Mouse (Mus musculus) thymus, postnatal 4 days (tissue): ENCODE data around the gene Gabbr1.

Experiments used
- DNase-seq: peaks from one replicate; pipeline ENCODE4 v3.0.0; 2021

Gabbr1 gene

DNA sequence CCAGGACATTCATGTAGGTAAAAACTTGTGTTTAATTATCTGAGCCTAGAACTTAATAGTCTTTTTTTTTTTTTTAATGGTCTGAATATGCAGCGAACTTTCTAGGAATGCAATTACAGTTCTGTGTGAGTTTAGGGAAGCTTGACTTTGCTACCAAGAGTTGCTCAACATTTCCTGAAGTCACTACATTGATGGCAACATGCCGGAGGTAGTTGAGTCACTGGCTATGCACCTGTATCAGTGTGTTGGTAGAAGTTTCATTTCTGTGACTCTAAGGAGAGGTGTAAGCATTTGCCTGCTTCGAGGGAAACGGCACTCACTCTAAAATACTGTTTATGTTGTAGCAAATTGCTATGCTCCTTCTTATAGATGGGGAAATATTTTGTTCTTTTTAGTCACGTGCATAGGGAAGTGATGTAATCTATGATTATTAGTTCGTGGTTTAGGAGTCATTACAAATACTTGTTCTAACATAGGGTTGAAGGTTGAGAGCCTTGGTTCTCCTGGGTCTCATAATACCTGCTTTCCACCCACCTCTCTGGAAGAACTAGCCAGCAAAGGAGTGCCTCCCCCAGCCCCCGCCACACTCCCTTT lies 1.0 kb upstream of the Gabbr1 start:
- DNase-seq = no peak

GRCm38 (mm10) chr17:37046312-37047112 lies 746 bp downstream of the Gabbr1 start:
- peak; percentile 74 for DNase-seq

- DNase-seq = peak; percentile 19
Observed at GRCm38 (mm10) chr17:37047332-37047976, 1.7 kb downstream of the Gabbr1 start.

GRCm38 (mm10) chr17:37047981-37048380 lies 2.2 kb downstream of the Gabbr1 start:
- no peak for DNase-seq

DNA sequence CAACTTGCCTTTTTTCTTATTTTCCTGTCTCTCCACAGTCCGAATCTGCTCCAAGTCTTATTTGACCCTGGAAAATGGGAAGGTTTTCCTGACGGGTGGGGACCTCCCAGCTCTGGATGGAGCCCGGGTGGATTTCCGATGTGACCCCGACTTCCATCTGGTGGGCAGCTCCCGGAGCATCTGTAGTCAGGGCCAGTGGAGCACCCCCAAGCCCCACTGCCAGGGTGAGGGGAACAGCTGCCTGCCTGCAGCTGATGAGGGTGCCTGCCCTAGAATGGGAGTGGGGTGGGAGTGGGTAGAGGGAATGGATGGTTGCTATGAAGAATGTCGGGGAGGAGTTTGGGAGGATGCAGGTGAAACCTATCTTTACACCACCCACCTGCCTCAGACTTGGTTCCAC lies 2.6 kb downstream of the Gabbr1 start:
- peak; percentile 16 for DNase-seq

DNA sequence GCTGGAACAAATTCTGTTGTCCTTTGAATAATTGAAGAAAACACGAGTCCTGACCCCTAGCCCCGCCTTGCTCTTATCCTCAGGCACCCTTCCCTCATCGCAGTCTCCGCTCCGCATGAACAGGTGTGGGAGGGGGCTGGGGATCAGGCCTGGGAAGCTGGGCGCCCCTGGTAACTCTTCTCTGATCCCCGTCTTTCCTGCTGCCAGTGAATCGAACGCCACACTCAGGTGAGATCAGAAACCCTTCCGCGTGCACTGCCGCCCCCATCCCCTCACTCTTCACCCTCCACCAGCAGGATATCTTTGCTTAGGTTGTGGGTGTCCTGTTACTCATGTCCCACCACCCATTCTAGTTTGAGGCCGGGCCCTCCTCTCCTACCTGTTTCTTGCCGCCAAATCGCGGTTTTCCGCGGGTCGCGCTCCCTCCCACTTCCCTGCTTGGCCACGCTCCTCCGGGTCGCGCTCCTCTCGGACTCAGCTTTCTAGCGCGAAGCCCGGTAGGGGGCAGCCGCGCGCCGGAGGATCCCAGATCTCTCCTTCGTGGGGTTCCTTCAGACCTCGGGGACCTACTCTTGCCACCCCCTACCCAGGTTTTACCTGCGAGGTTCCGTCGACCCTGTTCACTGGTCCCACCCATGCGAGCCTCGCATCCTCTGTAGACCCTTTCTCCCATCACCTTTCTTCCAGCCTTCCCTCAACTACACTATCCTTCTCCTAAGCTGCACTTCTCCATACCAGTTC lies 4.0 kb downstream of the Gabbr1 start:
- peak; percentile 78 for DNase-seq

- DNase-seq = peak; percentile 35
Observed at GRCm38 (mm10) chr17:37050399-37050798, 4.6 kb downstream of the Gabbr1 start.

GRCm38 (mm10) chr17:37050876-37051275 lies 5.1 kb downstream of the Gabbr1 start:
- peak; percentile 14 for DNase-seq

DNA sequence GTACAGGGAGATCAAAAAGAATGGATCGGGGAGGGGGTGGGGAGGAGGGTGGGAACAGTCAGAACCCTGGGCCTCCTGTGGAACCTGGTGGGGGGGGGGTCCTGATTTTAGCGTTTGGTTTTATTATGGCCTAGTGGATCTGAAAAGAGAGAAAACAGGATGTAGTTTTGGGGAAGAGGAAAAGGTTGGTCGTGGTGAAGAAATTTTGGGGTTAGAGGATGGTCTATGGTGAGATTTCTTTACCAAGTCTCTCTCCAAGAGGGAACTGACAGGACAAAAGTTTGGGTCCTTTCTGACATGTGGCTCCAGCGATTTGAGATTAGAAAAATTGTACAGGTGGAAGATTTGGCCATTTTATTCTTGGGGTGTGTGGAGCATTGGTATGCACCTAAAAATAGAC lies 6.0 kb downstream of the Gabbr1 start:
- no peak for DNase-seq

DNA sequence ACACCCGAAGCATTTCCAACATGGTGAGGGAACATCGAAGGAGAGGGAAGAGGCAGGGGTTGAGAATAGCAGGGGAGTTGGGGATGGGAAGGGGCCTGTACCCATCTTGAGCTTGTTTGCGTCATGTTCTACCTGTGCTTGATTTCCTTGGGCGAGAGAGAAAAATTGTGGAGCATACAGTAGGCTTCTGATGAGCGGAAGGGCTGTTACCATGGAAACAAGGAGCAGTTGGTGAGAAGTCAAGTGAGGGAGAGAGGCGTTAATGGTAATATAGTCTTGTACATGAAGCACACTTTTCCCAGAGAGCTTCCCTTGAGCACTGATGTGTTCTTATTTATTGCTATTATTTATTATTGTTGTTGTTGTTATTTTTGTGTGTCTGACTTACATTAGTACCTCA lies 11.2 kb downstream of the Gabbr1 start:
- DNase-seq = no peak

GRCm38 (mm10) chr17:37061435-37061834 lies 15.7 kb downstream of the Gabbr1 start:
- no peak for DNase-seq

- DNase-seq = no peak
Observed at GRCm38 (mm10) chr17:37062101-37062641, 16.4 kb downstream of the Gabbr1 start.

DNA sequence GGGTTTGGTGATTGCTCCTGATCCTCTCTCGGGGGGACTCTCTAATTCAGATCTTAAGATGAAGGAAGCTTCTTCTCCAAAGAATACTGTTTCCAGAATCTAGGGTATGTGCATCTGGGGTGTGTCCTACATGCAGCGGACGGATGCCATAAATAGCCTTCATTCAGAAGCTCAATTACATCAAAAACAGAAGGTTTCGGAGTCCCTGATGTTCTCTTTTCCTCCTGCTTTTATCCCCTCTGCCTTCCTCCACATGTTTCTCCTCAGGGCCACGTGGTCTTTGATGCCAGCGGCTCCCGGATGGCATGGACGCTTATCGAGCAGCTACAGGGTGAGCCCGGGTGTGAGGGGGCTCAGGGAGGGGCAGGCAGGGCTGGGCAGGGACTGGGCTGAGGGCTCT lies 17.3 kb downstream of the Gabbr1 start:
- DNase-seq = no peak

DNA sequence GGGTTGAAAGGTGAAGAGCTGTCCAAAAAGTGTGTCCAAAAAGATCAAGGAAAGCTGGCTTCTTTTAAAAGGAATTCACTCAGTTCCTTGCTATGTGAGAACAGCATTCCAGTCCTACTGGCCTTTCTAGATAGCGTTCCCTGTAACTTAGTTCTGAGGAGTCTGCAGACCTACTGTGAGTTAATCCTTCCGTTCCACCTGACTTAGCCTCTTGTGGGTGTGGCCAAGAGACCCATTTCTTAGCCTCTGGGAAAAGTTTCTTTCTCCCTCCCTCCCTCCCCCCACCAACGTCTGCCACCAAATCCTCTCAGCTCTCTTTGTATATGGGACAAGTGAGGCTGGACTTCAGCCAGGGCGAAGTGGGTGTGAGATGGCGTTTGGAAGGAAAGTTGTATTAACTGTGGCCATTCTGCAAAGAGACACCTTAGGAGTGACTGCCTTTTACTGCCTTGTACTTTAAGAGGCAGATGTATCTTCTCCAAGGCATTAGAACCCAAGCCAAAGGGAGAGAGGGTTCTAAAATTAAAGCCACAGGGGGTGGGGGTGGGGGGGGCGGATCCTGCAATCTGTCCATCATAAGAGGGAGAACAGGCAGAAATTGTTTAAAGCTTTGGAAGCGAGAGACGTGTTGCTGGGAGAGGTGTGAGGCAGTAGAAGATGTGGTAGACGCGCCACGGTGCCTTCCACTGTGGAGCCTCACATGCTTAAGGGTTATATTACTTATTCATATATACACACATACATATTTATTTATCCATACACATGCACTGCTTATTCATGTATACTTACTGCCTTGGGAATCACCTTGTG lies 18.1 kb downstream of the Gabbr1 start:
- DNase-seq = no peak

GRCm38 (mm10) chr17:37065993-37066392 lies 20.2 kb downstream of the Gabbr1 start:
- DNase-seq = no peak

DNA sequence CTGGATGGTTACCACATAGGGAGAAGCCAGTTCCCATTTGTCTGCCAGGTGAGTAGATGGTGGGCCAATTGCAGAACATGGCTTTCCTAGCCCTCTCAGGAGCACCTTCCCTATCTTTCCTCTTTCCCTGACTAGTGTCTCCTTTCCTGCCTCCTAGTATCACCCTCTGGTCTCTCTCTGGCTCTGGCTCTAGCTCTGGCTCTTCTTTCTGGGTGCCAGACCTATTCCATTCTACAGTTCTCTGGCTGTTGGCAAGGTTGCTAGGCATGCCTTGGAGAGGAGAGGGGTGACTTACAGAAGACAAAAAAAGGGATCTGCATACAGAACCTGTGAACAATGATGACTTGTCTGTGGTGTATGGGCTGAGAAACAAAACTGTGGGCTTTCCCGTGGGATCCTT lies 22.1 kb downstream of the Gabbr1 start:
- no peak for DNase-seq

GRCm38 (mm10) chr17:37070121-37070520 lies 24.4 kb downstream of the Gabbr1 start:
- no peak for DNase-seq

DNA sequence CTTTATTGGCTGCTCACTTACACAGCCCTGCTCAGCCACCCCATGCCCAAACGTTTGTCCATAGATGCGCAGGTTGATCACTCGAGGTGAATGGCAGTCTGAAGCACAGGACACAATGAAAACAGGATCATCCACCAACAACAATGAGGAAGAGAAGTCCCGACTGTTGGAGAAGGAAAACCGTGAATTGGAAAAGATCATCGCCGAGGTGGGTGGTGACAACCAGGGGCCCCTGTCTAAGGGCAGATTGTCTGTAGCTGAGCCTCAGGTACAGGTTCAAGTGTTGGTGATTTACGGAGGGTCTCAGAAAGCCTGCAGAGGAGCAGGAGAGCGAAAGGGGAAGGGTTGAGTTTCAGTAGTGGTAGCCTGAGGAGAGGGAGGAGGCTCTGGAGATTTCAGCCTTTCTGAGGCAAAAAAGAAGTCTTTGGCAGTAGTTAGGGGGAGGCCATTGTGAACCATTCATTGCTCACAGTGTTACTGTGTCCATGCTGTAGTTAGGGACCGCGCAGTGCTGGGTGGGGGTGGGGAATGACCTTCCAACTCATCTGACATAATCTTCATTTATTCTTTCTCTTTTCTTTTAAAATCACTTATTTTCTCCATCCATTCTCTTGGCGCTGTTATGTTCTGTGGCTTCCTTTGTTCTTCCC lies 26.4 kb downstream of the Gabbr1 start:
- no peak for DNase-seq

DNA sequence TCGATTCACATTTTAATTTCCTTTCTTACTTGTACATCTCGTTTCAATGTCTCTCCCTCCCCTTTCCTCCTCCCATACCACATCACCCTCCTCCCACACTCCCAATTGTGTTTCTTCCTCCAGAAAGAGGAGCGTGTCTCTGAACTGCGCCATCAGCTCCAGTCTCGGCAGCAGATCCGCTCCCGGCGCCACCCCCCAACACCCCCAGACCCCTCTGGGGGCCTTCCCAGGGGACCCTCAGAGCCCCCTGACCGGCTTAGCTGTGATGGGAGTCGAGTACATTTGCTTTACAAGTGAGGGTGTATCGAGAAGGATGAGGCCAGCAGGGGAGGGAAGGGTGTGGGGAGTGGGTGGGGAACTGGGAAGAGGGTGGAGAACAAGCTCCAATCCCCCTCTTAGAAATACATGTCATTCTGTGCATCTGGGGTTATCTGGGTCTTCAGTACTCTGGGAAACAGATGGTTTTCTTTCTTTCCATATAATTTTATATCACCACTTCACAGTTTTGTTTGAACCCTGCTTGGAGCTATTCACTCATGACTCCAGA lies 27.0 kb downstream of the Gabbr1 start:
- DNase-seq = no peak

DNA sequence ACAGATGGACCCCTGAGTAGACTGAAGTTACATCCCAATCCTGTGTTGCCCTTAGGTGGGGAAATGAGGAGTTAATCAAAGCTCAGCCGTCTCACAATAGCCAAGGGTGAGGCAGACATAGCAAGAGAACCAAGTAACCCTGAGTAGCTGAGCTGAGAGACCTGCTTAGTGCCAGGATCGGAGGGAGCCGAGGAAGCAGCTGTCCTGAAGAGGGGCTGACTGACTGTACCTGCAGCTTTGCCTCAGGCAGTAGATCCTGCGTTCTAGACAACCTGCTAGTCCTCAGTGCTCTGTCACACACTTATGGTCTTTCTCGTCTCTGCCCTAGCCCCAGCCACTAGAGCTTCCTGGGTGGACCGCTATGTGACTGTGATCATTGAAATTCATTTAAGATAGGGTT lies 29.4 kb downstream of the Gabbr1 start:
- DNase-seq = no peak

- no peak for DNase-seq
Observed at GRCm38 (mm10) chr17:37075766-37076165, 30.0 kb downstream of the Gabbr1 start.
